Mouse (Mus musculus) CH12.LX (cell line): Measurements from ENCODE around the gene Serpinb1b. TPM values are rescaled to one million over a fixed set of nuclear protein-coding genes. Genes with fewer than 3 reads are reported as not detected.
A peak's percentile ranks its signal among the peaks of the same experiment; 100 is the strongest.

ENCODE experiments used
- DNase-seq: peaks from one replicate; pipeline ENCODE4 v3.0.0-alpha.2; 2013; ENCODE audit errors: extremely low read depth
- H3K27ac ChIP-seq: 2 replicates; pipeline ENCODE4 v1.5.1; 2012; ENCODE audit warnings: low read depth, mild to moderate bottlenecking, control low read depth, moderate library complexity; ENCODE audit not compliant: insufficient read depth
- H3K27me3 ChIP-seq: replicated peaks from 2 replicates; pipeline ENCODE3; 2012; ENCODE audit warnings: inconsistent platforms
- H3K36me3 ChIP-seq, 2 experiments: replicated peaks in 1 of 2; 2 replicates each; pipeline versions ENCODE3 to v1.6.1; 2012; ENCODE audit warnings: inconsistent platforms in 1 of 2, low read length in 1 of 2, mild to moderate bottlenecking in 1 of 2, mixed read lengths in 1 of 2, moderate library complexity in 1 of 2; ENCODE audit not compliant: control insufficient read depth in 1 of 2, insufficient read depth in 1 of 2
- H3K4me1 ChIP-seq, 2 experiments: 2 replicates each; pipeline ENCODE4 v1.6.1; 2012; ENCODE audit warnings: inconsistent platforms in 1 of 2, moderate library complexity in 1 of 2; ENCODE audit not compliant: insufficient read depth in 2 of 2, control insufficient read depth in 1 of 2
- H3K4me2 ChIP-seq: 2 replicates; pipeline ENCODE4 v1.6.1; 2012; ENCODE audit warnings: low read depth, mild to moderate bottlenecking, control low read depth; ENCODE audit not compliant: poor library complexity, insufficient read depth, severe bottlenecking
- H3K4me3 ChIP-seq, 3 experiments: fragments of 150-350 bp in 1 of 3; sonication (generic) in 1 of 3; replicated peaks in 1 of 3; 2 replicates each; pipeline versions ENCODE3 to v1.5.1; 2011 to 2012; ENCODE audit warnings: low read depth in 2 of 3, low read length in 2 of 3, mild to moderate bottlenecking in 2 of 3, moderate library complexity in 2 of 3, control low read depth in 1 of 3, improper control_type of control experiment in 1 of 3, inconsistent platforms in 1 of 3, mixed read lengths in 1 of 3; ENCODE audit not compliant: poor library complexity in 1 of 3
- H3K79me2 ChIP-seq: replicated peaks from 2 replicates; pipeline ENCODE4 v1.6.1; 2012; ENCODE audit warnings: mild to moderate bottlenecking, moderate library complexity; ENCODE audit not compliant: control insufficient read depth, poor library complexity, insufficient read depth, severe bottlenecking; ENCODE audit errors: extremely low read depth
- H3K9ac ChIP-seq: 2 replicates; pipeline ENCODE4 v1.6.1; 2012; ENCODE audit warnings: low read depth, mild to moderate bottlenecking, control low read depth, moderate library complexity; ENCODE audit not compliant: insufficient read depth
- H3K9me3 ChIP-seq: replicated peaks from 2 replicates; pipeline ENCODE3; 2012; ENCODE audit warnings: low read length, inconsistent platforms, mixed read lengths
- CHD1 ChIP-seq: IDR thresholded peaks from 2 replicates; pipeline ENCODE4 v1.6.1; 2012; ENCODE audit warnings: low read depth, low read length, improper control_type of control experiment, inconsistent platforms
- CHD2 ChIP-seq: IDR thresholded peaks from 2 replicates; pipeline ENCODE4 v1.6.1; 2011; ENCODE audit warnings: low read length, improper control_type of control experiment
- CTCF ChIP-seq, 2 experiments: IDR thresholded peaks in 1 of 2; conservative IDR thresholded peaks in 1 of 2; 2 replicates each; pipeline ENCODE4 v1.5.1; 2011 to 2012; ENCODE audit warnings: low read depth in 2 of 2, low read length in 2 of 2, improper control_type of control experiment in 1 of 2, inconsistent platforms in 1 of 2, mild to moderate bottlenecking in 1 of 2, moderate library complexity in 1 of 2
- E2F4 ChIP-seq: IDR thresholded peaks from 2 replicates; pipeline ENCODE4 v1.6.1; 2011; ENCODE audit warnings: low read depth, low read length, improper control_type of control experiment; ENCODE audit not compliant: insufficient replicate concordance
- HCFC1 ChIP-seq: IDR thresholded peaks from 2 replicates; pipeline ENCODE4 v1.6.1; 2012; ENCODE audit warnings: low read depth, mild to moderate bottlenecking, inconsistent platforms, low read length, improper control_type of control experiment
- IRF4 ChIP-seq: IDR thresholded peaks from 2 replicates; pipeline ENCODE4 v1.6.1; 2014; ENCODE audit warnings: low read depth, mild to moderate bottlenecking, inconsistent platforms, low read length, improper control_type of control experiment
- MAFK ChIP-seq: IDR thresholded peaks from 2 replicates; pipeline ENCODE4 v1.6.1; 2011; ENCODE audit warnings: low read length, improper control_type of control experiment; ENCODE audit not compliant: insufficient replicate concordance
- MXI1 ChIP-seq: IDR thresholded peaks from 2 replicates; pipeline ENCODE4 v1.6.1; 2011; ENCODE audit warnings: mild to moderate bottlenecking, low read depth, low read length, improper control_type of control experiment
- NELFE ChIP-seq: IDR thresholded peaks from 2 replicates; pipeline ENCODE4 v1.6.1; 2011; ENCODE audit warnings: low read depth, low read length, improper control_type of control experiment
- NRF1 ChIP-seq: IDR thresholded peaks from 2 replicates; pipeline ENCODE4 v1.6.1; 2014; ENCODE audit warnings: low read depth, mild to moderate bottlenecking, inconsistent platforms, low read length, improper control_type of control experiment, moderate library complexity
- POLR2AphosphoS2 ChIP-seq: IDR thresholded peaks from 2 replicates; pipeline ENCODE4 v1.6.1; 2011; ENCODE audit warnings: low read depth, low read length, improper control_type of control experiment
- RAD21 ChIP-seq: IDR thresholded peaks from 2 replicates; pipeline ENCODE4 v1.6.1; 2011; ENCODE audit warnings: low read depth, mild to moderate bottlenecking, low read length, improper control_type of control experiment, moderate library complexity
- RCOR1 ChIP-seq: conservative IDR thresholded peaks from 2 replicates; pipeline ENCODE4 v1.6.1; 2012; ENCODE audit warnings: low read depth, mild to moderate bottlenecking, inconsistent platforms, low read length, improper control_type of control experiment
- SIN3A ChIP-seq: IDR thresholded peaks from 2 replicates; pipeline ENCODE4 v1.6.1; 2012; ENCODE audit warnings: low read length, improper control_type of control experiment, inconsistent platforms
- SMC3 ChIP-seq: IDR thresholded peaks from 2 replicates; pipeline ENCODE4 v1.6.1; 2011; ENCODE audit warnings: low read depth, low read length, improper control_type of control experiment
- TCF12 ChIP-seq: IDR thresholded peaks from 2 replicates; pipeline ENCODE4 v1.6.1; 2014; ENCODE audit warnings: low read depth, mild to moderate bottlenecking, inconsistent platforms, low read length, improper control_type of control experiment
- ZC3H11A ChIP-seq: IDR thresholded peaks from 2 replicates; pipeline ENCODE4 v1.6.1; 2012; ENCODE audit warnings: low read depth, mild to moderate bottlenecking, inconsistent platforms, low read length, improper control_type of control experiment
- ZMIZ1 ChIP-seq: IDR thresholded peaks from 2 replicates; pipeline ENCODE4 v1.6.1; 2012; ENCODE audit warnings: low read depth, mild to moderate bottlenecking, inconsistent platforms, low read length, improper control_type of control experiment
- ZNF384 ChIP-seq: IDR thresholded peaks from 2 replicates; pipeline ENCODE4 v1.6.1; 2012; ENCODE audit warnings: low read depth, low read length, improper control_type of control experiment, inconsistent platforms
- dilution Hi-C: fragments of 300-500 bp; cut with MboI; formaldehyde crosslinking; loops from 2 replicates; pipeline ENCODE4 v1.14.3; 2020; ENCODE audit warnings: low sequenced_read_pairs; ENCODE audit not compliant: extremely low pct_unique_long_range_greater_than_20kb, extremely low pct_ligation_motif_present
- in situ Hi-C: fragments of 300-500 bp; cut with MboI; formaldehyde crosslinking; loops from 3 replicates; pipeline ENCODE4 v1.14.3; 2019; ENCODE audit warnings: low sequenced_read_pairs, low pct_ligation_motif_present, low pct_unique_long_range_greater_than_20kb, mixed read lengths
- polyA plus RNA-seq: library from polyadenylated mRNA; unstranded; fragments of >175 nt; gene quantifications from 2 replicates; pipeline ENCODE4 v1.2.1, GENCODE M21; 2012; ENCODE audit warnings: low read depth; ENCODE audit not compliant: insufficient read length
- total RNA-seq, 2 experiments: library from RNA; depleted of rRNA; stranded (reverse); fragments of 300-350 nt in 1 of 2; fragments of >200 nt in 1 of 2; gene quantifications; 2 replicates each; pipeline ENCODE4 v1.2.3; 2012 to 2014

Serpinb1b gene
- total and polyA plus RNA-seq, 3 experiments, result 0.08 to 0.98 (median 0.64) TPM

DNA sequence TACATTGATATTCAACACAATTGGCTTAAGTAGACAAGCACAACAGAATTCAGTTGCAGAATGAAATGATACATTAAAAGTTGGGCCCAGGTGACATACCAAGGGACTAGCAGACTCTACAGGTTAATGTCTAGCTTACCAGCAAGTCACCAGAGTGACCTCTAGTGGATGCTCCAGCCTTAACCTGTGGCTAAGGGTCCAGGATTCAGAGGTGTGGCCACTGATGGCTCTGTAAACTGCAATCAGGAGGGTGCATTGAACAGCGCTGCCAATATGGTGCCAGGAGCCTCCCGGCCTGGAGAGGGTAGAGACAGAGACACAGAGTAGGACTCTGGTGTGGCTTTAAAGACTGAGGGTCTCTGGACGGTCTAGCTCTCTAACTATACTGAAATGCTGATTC lies 2.0 kb downstream of the Serpinb1b start:
- Histone ChIP-seq H3K4me1 (peaks cover 0 to 38% of the 10 kb centered on the region in 2 experiments; a peak in 3 of 4 replicates), H3K27ac (no peak overlapping the region), H3K9me3 (no peaks in the 10 kb centered on the region), H3K79me2 (no peaks in the 10 kb centered on the region), H3K9ac (no peak overlapping the region), H3K4me2 (no peak overlapping the region), H3K4me3 (no peak overlapping the region), H3K36me3 (no peaks in the 10 kb centered on the region), H3K27me3 (no peaks in the 10 kb centered on the region)
- peak; percentile 39 for DNase-seq
- dilution Hi-C loops, result no loop called here
- TF ChIP-seq CHD2 (no peak), CTCF (conservative IDR thresholded peaks at IDR 0.05 in 1 of 2, IDR thresholded peaks at IDR 0.05 in 1 of 2; ENCODE audit: low read depth in 2 of 2, low read length in 2 of 2) (peak; percentile 35 to 75; a peak in 3 of 4 replicates), ZNF384 (no peak), HCFC1 (no peak), RCOR1 (no peak), IRF4 (no peak), RAD21 (peak; percentile 65), SMC3 (peak; percentile 66), MXI1 (no peak)
- in situ Hi-C loops, result loop anchor here (25.0 kb wide), 1 partner anchor 482 kb away; no protein-coding TSS in a partner anchor

DNA sequence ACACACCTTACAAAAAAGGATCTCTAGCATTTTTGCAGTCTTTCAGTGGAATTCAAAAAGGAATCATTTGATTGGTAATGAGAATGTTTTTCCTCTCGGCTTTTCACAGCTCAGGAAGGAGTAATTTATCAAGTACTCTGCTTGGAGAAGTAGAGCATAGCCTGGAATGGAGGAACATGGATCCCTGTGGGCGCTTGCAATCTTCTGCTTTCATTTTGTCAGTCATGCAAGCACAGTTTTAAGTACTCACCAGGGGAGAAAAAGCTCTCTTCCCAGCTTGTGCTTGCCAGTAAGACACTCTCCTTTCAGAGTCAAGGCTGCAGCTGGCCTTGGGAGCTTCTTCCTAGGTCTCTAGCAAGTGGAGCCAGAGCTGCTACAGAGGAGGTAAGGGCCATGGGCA lies 5.5 kb downstream of the Serpinb1b start:
- in situ Hi-C loops, result loop anchor here (25.0 kb wide), 1 partner anchor 478 kb away; no protein-coding TSS in a partner anchor
- Histone ChIP-seq H3K79me2 (no peaks in the 10 kb centered on the region), H3K4me3 (no peak overlapping the region)
- TF ChIP-seq SIN3A, result no peak
- TF ChIP-seq NELFE, result no peak
- no peak for TF ChIP-seq ZC3H11A
- no peak for TF ChIP-seq POLR2AphosphoS2
- no peak for TF ChIP-seq IRF4
- TF ChIP-seq ZMIZ1, result no peak
- TF ChIP-seq NRF1, result no peak
- no peak for TF ChIP-seq E2F4
- no peak for TF ChIP-seq CHD1
- no peak for TF ChIP-seq MAFK
- no peak for TF ChIP-seq HCFC1
- no peak for TF ChIP-seq RCOR1
- no peak for TF ChIP-seq RAD21
- no peak for TF ChIP-seq MXI1
- TF ChIP-seq TCF12, result no peak
- TF ChIP-seq, all 38 proteins: peak for 0
- no peak for DNase-seq
- dilution Hi-C loops, result no loop called here
- no peak overlapping the region for H3K27ac ChIP-seq
- no peak overlapping the region for H3K9ac ChIP-seq
- no peak overlapping the region for H3K4me2 ChIP-seq
- H3K9me3 ChIP-seq, result no peaks in the 10 kb centered on the region
- H3K27me3 ChIP-seq, result no peaks in the 10 kb centered on the region
- H3K4me1 ChIP-seq, result peaks cover 0 to 16% of the 10 kb centered on the region in 2 experiments
- no peaks in the 10 kb centered on the region for H3K36me3 ChIP-seq
